Mouse (Mus musculus) kidney, adult 8-10 months (tissue): Measurements from ENCODE around the gene Rnd1.

Experiments
- DNase-seq, 2 experiments: peaks; one replicate each; pipeline ENCODE4 v3.0.0; 2022

Rnd1 gene

DNA sequence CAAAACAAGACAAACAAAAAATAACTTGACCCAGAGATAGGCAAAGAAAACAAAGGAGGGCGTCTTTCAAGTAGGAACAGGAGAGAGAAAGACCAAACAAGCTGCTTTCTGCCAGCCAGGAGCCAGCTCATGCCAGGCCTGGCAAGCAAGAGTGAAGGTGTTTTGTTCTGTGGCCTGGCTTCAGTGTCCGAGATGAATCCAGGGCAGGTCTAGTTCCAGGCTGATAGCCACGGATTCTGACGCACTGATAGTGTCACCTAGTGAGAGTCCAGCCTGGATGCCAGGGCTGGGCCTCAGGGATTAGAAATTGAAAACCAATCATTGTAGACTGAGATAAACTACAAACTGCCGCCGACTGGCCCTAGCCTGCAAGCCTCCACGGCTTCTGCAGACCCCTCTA lies 716 bp upstream of the Rnd1 start:
- no peak for DNase-seq

DNA sequence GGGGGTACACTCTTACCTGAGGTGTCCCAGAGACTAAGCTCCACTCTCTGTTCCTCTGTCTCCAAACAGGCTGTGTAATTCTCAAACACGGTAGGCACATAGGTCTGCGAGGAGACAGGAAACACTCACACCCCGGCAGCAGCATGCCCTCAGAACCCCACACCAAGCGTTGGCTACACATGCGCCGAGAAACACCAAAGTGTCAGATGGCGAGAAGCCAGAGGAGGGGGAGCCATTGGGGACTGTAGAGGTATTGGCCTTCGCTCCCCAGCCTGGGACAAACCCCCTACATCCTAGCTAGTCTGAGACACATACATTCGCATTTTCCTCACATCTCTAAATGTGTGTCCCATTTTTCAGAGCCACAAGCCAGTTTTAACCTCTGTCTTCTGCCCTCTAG lies 790 bp downstream of the Rnd1 start:
- DNase-seq, result no peak

DNA sequence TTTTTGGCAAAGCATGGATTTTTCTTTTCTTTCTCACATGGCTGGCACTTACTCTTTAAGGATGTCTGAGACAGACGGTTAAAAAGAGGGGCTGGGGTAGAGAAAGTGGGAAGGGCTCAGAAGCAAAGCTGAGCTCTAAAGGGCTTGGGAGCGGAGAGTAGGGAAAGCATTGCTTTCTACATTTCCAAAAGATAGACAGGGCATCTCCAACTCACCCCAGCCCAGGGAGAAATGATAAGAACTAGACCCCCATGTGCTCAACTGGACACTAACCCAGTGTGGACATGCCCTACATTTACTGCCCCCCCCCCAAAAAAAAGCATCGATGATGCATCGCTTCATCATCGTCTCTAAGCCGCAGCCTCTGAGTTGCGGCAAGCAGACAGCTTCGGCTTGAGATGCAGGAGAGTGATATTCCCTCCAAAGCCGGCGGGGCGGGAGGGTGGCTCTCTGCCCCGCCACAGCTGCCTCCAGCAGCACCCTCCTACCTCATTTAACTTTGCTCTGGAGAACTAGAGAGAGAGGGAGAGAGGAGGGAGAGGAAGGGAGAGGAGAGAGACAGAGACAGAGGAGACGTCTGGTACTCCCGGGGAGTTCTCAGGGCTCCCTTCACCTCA lies 1.5 kb downstream of the Rnd1 start:
- DNase-seq, result no peak

DNA sequence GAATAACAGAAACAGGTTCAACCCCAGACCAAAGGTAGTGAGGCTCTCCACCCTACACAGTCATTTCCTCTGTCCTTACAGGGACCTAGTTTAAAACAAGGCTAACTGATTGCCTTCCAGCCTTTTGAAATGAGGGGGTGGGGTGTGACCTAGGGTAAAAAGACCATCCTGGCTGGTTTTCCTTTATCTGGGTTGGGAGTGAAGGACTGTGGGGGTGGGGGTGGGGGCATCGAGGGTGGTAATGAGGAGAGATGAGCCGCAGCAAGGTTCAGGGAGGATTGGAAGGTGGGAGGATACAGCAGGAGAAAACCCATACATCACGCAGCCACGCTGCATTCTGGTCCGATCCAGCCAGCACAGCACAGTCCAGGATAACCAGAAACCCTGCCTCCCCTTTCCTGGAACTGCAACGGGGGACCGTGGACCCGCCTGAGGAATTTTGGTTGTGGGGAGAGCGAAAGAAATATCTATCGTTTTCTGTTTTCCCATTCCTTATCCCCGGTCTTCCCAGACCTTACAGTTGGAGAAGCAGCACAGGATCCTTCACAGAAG lies 2.2 kb downstream of the Rnd1 start:
- no peak for DNase-seq

DNA sequence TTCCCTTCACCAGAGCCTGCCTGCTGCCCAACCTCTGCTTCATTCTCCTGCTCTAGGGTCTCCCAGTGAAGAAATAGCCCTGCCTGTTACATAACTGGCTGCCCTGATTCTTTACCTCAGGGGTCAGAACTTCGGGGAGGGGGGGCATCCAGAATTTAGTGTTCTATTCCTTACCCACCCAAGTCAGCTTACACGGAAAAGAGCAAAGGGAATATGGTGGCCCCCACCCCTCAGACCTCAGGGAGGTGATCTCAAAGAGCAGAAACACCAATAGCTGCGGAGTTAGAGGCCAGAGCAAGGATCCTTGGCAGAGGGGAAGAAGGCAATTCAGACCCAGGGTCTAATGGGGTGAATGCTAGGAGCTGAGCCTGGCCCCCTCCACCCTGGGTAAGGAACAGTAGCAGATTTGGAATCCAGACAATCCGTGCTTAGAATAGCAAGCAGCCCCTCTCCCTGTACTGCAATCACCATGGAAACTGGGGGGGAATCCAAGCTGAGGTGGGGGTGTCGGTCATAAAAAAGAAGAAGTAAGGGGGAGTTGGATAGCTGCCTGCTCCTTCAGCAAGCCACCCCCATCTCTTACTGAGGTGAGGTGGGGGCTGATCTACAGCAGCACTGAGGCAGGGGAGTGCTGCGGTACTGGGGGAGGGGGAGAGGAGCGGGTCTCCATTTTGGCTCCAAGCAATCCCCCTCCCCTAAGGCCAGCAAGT lies 2.8 kb downstream of the Rnd1 start:
- no peak for DNase-seq

DNA sequence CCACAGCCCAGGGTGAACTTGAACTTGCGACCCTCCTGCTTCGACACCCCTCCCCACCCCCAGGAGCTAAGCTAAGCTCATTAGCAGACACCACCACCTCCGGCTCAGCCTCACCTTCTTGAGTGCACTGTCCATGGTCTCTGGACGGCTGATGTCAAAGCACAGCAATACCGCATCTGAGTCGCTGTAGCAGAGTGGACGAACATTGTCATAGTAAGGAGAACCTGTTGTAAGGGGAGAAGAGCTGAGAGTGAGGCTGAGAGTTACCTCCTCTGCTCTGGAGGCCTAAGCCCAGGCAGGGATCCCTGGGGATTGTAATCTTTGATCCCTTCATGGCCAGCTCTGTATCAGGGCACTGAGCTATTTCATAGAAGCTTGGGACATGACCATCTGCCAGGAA lies 3.5 kb downstream of the Rnd1 start:
- DNase-seq, result no peak

DNA sequence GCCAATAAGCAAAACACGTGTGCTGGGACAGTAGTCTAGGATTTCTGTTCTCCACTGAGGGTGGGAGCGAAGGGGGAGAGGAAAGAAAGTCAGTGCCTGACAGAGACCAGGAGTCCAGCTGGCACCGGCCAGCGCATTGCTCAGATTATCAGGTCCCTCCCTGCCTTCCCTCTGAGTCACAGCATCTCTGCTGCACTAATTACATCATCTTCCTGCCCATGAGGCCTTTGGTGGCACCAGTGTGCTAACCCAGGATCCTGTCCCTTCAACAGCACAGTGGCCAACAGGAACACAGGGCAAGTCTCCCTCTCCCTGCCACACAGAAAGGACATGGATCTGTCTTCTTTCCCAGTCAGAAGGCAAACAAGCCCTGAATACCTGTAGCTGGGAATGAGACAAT lies 4.7 kb downstream of the Rnd1 start:
- no peak for DNase-seq

DNA sequence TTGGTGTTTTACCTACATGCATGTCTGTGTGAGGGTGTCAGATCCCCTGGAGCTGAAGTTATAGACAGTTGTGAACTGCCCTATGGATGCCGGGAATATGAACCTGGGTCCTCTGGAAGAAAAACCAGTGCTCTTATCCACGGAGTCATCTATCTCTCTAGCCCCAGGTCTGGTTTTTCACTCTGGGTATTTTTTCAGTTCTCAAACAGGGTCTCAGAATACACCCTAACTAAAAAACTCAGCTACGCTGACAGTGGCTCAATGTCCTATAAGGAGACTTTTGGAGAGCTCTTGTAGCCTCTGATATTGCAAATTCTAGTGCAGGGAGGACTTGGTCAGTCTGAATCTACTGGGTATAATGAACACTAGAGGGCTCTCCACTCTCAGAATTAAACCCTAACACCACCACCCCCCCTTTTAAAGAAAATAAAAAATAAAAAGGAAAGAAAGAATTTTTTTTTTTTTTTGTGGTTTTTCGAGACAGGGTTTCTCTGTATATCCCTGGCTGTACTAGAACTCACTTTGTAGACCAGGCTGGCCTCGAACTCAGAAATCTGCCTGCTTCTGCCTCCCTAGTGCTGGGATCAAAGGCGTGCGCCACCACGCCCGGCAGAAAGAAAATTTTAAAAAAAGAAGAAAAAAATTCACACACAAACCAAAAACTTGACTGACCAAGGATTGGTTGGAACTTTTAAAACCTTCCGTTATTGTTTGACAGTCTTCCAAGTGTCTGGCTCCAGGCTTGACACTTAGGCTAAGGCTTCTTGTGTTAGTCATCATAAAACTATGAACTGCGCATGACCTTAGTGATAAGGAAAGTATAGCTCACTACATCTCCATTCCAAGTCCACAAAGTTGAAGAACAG lies 13.0 kb downstream of the Rnd1 start:
- DNase-seq, result no peak

DNA sequence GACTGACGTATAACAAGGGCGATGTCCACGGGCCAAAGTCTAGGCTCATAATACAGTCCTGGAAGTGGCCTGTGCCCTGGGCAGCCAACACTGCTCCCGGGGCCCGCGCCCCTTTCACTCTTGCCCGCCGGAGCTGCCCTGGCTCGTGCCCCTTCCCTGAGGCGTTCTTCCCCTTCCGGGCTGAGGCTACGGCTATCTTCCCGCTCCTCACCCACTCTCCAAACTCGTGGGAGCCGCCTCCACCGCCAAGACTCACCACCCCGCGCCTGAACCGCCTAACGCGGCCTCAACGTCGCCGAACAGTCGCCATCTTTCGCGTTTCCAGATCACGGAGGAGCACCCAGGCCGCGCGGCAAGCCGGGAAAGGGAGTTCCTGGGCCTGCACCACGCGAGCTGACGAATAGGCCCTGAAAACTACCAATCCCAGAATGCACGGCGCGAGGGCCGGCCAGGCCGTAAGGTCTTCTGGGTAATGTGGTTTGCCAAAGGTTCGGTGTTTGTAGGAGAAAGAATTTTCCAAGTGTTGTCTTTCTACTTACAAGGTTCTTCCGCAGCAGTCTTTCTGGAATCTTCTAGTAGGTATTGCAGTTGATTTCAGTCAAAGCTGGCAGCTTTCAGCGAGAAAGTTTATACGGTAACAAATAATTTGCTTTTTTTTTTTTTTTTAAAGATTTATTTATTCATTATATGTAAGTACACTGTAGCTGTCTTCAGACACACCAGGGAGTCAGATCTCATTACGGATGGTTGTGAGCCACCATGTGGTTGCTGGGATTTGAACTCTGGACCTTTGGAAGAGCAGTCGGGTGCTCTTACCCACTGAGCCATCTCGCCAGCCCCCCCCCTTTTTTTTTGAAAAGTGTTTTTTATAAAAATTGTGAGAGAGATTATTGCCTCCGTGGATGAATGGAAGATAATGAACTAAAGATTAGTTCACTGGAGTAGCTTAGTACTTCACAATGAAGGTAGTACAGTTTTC lies 14.4 kb downstream of the Rnd1 start, which contains the start of gene Ddx23:
TSS of gene Ddx23 (minus strand) at position 328 of the 979 bp plus-strand sequence.
- DNase-seq, result peak; percentile 96

DNA sequence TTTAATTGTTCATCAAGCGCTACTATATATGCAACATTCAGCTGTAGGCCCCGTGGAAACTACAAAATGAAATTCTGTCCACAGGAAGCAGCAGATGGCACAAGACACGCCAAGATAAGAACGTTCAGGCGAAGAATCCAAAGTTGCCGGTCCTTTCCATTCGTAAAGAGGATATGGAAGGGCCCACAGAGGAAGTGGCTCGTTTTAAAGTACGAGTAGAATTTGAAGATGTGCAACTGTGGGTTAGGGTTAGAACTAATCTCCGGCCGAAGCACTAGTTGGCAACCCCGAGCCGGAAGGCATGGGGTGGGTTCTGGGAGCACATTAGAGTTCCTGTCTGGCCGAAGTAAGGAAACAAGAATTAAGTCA lies 15.1 kb downstream of the Rnd1 start:
- no peak for DNase-seq

DNA sequence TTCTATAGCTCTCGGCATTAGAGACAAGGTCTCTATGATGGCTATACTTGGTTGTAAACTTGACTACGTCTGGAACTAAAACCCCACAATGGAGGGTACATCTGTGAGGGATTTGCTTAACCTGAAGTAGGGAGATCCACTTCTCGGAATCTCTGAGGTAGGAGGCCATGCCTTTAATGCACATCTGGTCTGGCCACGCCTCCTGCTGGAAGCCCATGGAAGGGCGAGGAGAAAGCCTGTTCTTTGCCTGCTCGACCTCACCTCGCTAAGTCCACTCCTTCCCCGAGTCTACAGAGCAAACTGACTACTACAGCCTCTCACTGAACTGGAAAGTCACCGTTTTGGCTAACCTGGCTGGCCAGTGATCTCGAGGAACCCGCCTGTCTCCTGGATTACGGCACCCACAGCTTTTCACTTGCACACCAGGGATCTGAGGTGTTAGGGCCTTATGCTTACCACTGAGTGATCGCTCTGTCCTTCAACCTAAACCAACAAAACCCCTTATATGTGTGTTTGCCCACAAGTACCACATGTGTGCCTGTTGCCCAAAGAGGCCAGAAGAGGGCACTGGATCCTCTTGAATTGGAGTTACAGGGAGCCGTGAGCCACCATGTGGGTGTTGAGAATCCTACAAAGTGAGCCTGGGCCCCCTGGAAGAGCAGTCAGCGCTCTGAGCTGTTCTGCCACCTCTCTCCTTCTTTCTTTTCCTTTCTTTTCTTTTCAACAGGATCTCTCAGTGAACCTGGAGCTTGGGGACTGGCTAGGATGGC lies 20.1 kb downstream of the Rnd1 start:
- DNase-seq, result no peak

DNA sequence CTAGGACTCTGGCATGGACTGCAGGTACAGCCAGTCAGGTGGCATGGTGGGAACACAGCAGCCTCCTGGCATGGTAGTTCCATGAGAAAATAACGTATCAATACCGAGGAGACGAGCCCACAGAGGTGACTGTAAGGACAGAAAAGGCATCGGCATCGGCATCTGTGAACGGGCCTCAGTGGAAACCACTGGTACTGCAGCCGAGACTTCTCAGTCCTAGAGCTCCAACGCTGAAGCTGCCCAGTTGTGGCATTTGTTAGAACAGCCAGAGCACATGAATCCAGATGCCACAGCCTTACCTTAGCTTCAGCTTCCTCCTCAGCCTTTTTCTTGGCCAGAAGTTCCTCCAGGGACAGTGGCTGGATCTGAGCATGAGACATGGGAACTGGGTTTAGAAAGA lies 25.1 kb downstream of the Rnd1 start:
- DNase-seq, result no peak

DNA sequence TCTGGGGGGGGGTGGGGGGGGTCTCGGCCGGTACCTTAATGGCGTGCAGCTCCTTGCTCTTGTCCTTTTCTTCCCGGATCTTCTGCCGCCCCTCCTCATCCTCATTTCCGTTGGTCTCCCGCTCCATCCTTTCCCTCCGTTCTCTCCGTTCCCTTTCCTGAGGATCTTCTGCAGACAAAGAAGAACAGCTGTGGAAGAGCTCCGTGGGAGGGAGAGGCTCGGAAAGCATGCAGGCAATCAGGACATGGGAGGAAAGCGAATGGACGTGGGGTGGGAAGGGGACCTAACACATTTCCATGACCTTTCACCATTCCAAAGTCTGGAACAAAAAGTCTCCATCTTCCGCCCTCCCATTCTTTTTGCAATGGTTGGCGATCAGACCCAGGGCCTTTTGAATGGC lies 25.8 kb downstream of the Rnd1 start:
- no peak for DNase-seq

DNA sequence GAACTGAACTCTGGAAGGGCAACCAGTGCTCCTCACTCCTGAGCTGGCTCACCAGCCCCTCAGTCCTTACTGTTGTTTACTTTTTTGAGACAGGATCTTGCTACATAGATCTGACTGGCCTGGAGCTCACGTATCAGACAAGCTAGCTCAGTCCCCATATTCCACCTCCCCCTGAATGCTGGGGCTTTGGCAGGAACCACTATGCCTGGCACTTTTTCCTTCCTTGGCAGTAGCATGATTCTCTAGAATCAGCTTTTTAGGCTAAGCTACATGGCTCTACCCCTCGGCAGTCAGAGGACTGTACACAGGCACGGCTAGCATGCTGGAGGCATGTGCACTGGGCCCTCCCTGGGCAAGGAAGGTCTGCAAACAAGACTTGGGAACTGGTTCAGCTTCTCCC lies 29.2 kb downstream of the Rnd1 start:
- DNase-seq, result no peak

DNA sequence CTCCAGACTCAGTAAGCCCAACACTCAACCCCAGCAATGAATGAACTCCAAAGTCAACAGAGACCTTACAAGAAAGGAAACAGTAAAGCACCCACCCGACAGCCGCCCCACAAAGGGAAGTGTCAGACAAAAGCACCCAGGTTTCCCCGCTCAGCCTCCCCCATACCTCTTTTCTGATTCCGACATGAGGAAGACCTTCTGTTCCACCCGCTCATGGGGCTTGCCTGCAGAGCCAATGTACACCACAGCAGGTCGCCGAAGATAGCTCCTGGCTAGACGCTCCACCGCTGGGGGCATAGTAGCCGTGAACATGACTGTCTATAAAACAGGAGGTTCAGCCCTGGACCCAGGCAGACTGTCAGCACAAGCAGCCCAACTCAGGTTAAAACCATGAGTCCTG lies 30.0 kb downstream of the Rnd1 start:
- DNase-seq, result no peak

DNA sequence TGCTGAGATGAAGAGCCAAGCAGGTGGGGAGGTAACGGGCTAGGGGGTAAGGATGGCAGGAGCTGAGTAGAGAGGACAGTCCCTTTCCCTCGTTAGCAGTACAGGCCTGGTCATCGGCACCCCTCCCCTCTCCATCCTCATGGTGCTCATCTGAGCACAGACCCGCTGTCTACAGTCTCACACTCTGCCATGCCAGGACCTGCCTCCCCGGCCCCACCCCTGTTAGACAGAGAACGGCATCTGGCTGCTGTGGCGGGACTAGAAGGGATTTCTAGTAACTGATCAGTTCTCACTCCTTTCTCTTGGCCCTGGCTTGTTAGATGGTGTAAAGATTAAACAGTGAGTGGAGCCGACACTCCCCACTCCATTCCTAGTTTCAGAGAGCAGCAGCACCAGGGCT lies 30.5 kb downstream of the Rnd1 start:
- DNase-seq, result no peak

DNA sequence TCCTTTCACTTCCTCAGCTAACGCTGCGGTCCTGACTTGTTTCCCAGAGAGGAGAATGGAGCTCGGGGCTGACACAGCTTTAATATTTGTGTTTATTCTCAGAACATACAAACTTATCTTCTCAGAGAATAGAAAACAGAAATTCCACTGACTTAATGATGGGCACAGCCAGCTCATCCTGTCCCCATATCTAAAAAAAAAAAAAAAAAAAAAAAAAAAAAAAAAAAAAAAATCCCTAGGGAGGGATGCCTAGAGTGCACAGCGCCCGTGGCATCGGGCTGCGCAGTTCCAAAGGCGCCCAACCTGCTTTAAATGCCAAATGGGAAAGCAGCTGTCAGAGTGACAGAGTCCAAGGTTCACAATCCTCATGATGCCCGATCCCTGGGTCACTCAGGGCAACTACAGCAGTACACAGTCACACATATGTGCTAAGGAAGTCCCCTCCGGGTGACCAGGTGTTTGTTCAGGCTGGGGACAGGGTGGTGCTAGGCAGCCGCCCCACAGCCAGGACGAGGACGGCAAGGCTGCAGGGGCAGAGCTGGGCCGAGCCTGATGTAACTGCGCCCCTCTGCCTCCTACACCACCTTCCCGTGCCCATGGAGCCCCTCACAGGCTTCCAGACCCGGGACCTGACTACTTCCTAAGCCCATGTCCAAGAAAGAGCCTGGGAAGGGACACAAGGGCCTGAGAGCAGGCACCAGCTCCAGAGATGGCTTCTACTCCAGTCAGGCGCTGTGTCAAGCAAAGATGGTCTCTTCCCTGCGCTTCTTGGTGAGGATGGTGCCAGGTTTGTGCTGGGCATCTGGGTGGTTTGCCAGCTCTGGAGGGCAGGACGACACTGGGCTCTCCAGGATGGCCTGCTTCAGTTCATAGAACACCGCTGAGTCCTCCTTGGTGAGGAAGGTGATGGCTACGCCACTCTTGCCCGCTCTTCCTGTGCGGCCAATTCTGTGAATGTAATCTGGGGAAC lies 31.9 kb downstream of the Rnd1 start:
- peak; percentile 52 to 62 for DNase-seq

DNA sequence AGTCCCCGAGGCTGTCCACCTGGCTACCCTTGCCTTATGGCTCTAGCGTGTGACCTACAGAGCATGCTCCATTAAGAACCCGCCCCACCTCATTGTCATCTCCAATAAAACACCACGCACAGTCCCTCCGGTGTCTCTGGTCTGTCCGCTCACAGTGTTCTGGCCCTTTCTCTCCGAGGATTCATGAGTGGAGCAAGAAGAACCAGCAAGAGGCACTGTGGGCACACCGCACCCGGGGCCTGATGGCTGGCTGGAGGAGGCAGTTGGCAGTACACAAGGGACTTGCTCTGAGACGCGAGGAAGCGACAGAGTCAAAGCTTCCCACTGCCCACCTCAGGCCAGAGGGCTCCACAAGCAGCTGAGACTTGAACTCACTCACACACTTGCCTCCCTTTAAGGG lies 32.9 kb downstream of the Rnd1 start:
- DNase-seq, result no peak

DNA sequence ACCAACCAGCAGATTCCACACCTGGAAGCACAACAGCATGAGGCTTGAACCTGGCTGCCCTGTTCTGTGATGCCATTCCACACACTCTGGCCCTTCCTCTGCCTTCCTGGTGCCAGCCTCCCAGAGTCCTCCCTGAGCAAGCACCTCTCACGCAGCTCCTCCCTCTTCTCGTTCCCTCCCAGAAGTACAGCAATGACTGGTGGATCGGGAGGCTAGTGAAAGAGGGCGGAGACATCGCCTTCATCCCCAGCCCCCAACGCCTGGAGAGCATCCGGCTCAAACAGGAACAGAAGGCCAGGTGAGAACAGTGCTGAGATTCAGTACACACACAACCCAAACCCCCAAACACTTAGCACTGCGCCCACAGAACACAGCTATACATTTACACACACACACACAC lies 37.1 kb downstream of the Rnd1 start:
- peak; percentile 49 to 70 for DNase-seq

DNA sequence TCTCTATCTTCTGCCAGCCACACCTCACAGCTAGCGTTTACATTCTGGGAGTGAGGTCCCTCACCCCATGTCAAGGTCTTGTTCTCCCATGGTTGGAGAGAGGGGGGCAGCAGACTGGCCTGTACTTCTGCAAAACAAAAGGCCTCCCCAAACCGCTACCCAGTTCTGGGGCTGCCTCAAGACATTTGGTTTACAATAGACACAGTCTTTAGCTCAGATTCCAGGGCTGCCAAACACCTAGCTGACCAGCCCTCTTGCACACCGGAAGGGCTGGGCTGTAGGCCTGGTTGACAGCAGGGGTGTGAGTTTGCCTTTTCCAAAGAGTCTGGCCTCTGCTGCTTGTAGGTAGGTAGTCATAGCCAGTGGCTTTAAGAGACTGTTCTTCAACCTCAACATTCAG lies 40.1 kb downstream of the Rnd1 start:
- DNase-seq, result no peak
